Mouse (Mus musculus) heart, postnatal 10 days (tissue): ENCODE data around the gene Syce3. TPM values are rescaled to one million over a fixed set of nuclear protein-coding genes. Genes with fewer than 3 reads are reported as not detected.

Source experiments
- total RNA-seq, 2 experiments: library from RNA; stranded (reverse); gene quantifications; 2 replicates each; pipeline ENCODE4 v1.2.3; 2021

Syce3 gene
- total RNA-seq, 2 experiments from 2014 or later: not detected

Other genes starting within 250 kb of the Syce3 start
- 100 to 1,000 TPM; 115 to 145 TPM for gene Plxnb2, start 229.7 kb downstream of the Syce3 start, total RNA-seq
- 1 to 10 TPM; 8.6 TPM for gene Dennd6b, start 214.0 kb downstream of the Syce3 start, total RNA-seq
- 10 to 100 TPM; 59.5 to 60.6 TPM for gene Ppp6r2, start 198.9 kb downstream of the Syce3 start, total RNA-seq
- 10 to 100 TPM; 71.2 to 77.1 TPM for gene Sbf1, start 95.2 kb downstream of the Syce3 start, total RNA-seq
- gene Adm2, start 87.8 kb downstream of the Syce3 start, total RNA-seq: not detected
- gene Miox, start 76.1 kb downstream of the Syce3 start, total RNA-seq: not detected
- gene Lmf2, start 54.8 kb downstream of the Syce3 start, total RNA-seq: 10 to 100 TPM; 44.2 to 48.9 TPM
- 10 to 100 TPM; 79.2 to 80.9 TPM for gene Ncaph2, start 54.8 kb downstream of the Syce3 start, total RNA-seq
- gene Sco2, start 36.7 kb downstream of the Syce3 start, total RNA-seq: 10 to 100 TPM; 20.5 to 22.0 TPM
- under 1 TPM; 0.31 to 0.64 TPM for gene Tymp, start 33.5 kb downstream of the Syce3 start, total RNA-seq
- gene Odf3b, start 31.2 kb downstream of the Syce3 start, total RNA-seq: 1 to 10 TPM; 1.3 to 1.5 TPM
- not detected for gene Klhdc7b, start 25.6 kb downstream of the Syce3 start, total RNA-seq
- 100 to 1,000 TPM; 700 to 720 TPM for gene Cpt1b, start 15.4 kb upstream of the Syce3 start, total RNA-seq
- 1 to 10 TPM; 1.9 to 2.4 TPM for gene C730034F03Rik, start 19.1 kb upstream of the Syce3 start, total RNA-seq
- gene Gm44502, start 19.2 kb upstream of the Syce3 start, total RNA-seq: 10 to 100 TPM; 14.6 to 15.4 TPM
- 10 to 100 TPM; 71.8 to 73.9 TPM for gene Chkb, start 19.4 kb upstream of the Syce3 start, total RNA-seq
- gene Mapk8ip2, start 43.4 kb upstream of the Syce3 start, total RNA-seq: under 1 TPM; 0.05 to 0.12 TPM
- gene Arsa, start 66.9 kb upstream of the Syce3 start, total RNA-seq: 10 to 100 TPM; 18.1 to 18.4 TPM
- 10 to 100 TPM; 82.6 to 86.1 TPM for gene Shank3, start 89.1 kb upstream of the Syce3 start, total RNA-seq
- 1 to 10 TPM in 1 of 2 experiments, under 1 TPM in 1; 0.55 to 1.5 TPM for gene Acr, start 157.8 kb upstream of the Syce3 start, total RNA-seq
- 1 to 10 TPM; 8.0 to 9.1 TPM for gene Rabl2, start 181.4 kb upstream of the Syce3 start, total RNA-seq